Mouse (Mus musculus): ENCODE data around the gene 9230112D13Rik.

- no peak for TF ChIP-seq CTCF (IDR thresholded peaks at IDR 0.05; ENCODE audit: low read depth)
- no peak for TF ChIP-seq EP300 (IDR thresholded peaks at IDR 0.05; ENCODE audit: low read depth)
Observed at GRCm38 (mm10) chr14:34554047-34554446, 31.4 kb upstream of the 9230112D13Rik start.
